9 mouse cellular contexts compared by ENCODE assay signal in genomic region chr8:93917859-93918421, GRCm38 (mm10).
DNase-seq lines count a peak whose midpoint lies in the region; ATAC-seq and TF ChIP-seq lines count a peak whose summit lies in the region.
"Had no signal": no experiment of that assay in that cellular context is flagged by ENCODE, and none has a peak within 500 bp of the region (broad histone marks: within the 10 kb centered on the region; RNA-seq: fewer than 3 reads in every experiment).

No protein-coding gene starts in this region.

- no peak overlapping the region for H3K9ac ChIP-seq in heart, postnatal 0 days (replicated peaks; ENCODE audit: low read depth, low read length)

- peaks cover 42% of the 10 kb centered on the region for H3K4me1 ChIP-seq in embryonic facial prominence, embryonic 10.5 days
- peaks cover 15% of the 10 kb centered on the region for H3K4me1 ChIP-seq in heart, postnatal 0 days (ENCODE audit: control insufficient read depth, insufficient read depth)

- DNase-seq in testis, postnatal 10 days (ENCODE audit: low spot score) = peak; percentile 51
- no peak for DNase-seq in testis, postnatal 14 days (ENCODE audit: low spot score)
- peak; percentile 39 for DNase-seq in embryonic facial prominence, embryonic 10.5 days (ENCODE audit: low spot score)
- no peak for DNase-seq in heart, postnatal 0 days (ENCODE audit: low spot score)
- peak; percentile 67 to 88 for DNase-seq in left cerebral cortex, adult 8-10 months (ENCODE audit: low spot score in 2 of 2)
- DNase-seq in neural tube, embryonic 10.5 days (ENCODE audit: extremely low spot score, low spot score) = peak; percentile 32

- ATAC-seq in heart, postnatal 0 days (ENCODE audit: insufficient read depth, low read depth) = peak; percentile 47; the same call in 1 of the 2 replicates
- ATAC-seq in megakaryocyte progenitor cell, adult 5-6 weeks (replicated peaks; ENCODE audit: poor library complexity) = no peak
- no peak for ATAC-seq in monocyte, adult 5-6 weeks (replicated peaks; ENCODE audit: insufficient number of reproducible peaks, low FRiP score, low TSS enrichment, poor library complexity, severe bottlenecking)

- H3K27me3 ChIP-seq in embryonic facial prominence, embryonic 10.5 days (replicated peaks; ENCODE audit: low read depth, poor library complexity, severe bottlenecking) = peaks cover 52% of the 10 kb centered on the region
- H3K27me3 ChIP-seq in heart, postnatal 0 days (ENCODE audit: control insufficient read depth, insufficient read depth, low read length) = no peaks in the 10 kb centered on the region

- H3K9me3 ChIP-seq in embryonic facial prominence, embryonic 10.5 days = no peaks in the 10 kb centered on the region
- no peaks in the 10 kb centered on the region for H3K9me3 ChIP-seq in heart, postnatal 0 days (replicated peaks; ENCODE audit: control insufficient read depth, low read length)

- peak overlapping the region; percentile 76 for H3K27ac ChIP-seq in embryonic facial prominence, embryonic 10.5 days (replicated peaks)
- peak overlapping the region; percentile 30; the same call in 1 of the 2 replicates for H3K27ac ChIP-seq in heart, postnatal 0 days (ENCODE audit: low read depth)
- H3K27ac ChIP-seq: kidney, postnatal 0 days had no signal

- TF ChIP-seq EP300 in heart, postnatal 0 days (IDR thresholded peaks at IDR 0.05; ENCODE audit: low read depth) = no peak

- WGBS in embryonic facial prominence, embryonic 10.5 days = 21% methylated on average over 13 of the region's 13 CpGs
- WGBS in heart, postnatal 0 days = 37% methylated on average over 13 of the region's 13 CpGs

- H3K4me3 ChIP-seq in embryonic facial prominence, embryonic 10.5 days = no peak overlapping the region
- no peak overlapping the region for H3K4me3 ChIP-seq in heart, postnatal 0 days (ENCODE audit: low read depth, low read length)

- 0 out of 2 replicates have a peak, but pooled peaks have one; percentile 14 for TF ChIP-seq CTCF in heart, postnatal 0 days (IDR thresholded peaks at IDR 0.05; ENCODE audit: low read depth)

- no peaks in the 10 kb centered on the region for H3K36me3 ChIP-seq in embryonic facial prominence, embryonic 10.5 days (replicated peaks)
- no peaks in the 10 kb centered on the region for H3K36me3 ChIP-seq in heart, postnatal 0 days (replicated peaks; ENCODE audit: control insufficient read depth, insufficient read depth, low read length)

- H3K4me2 ChIP-seq in heart, postnatal 0 days (ENCODE audit: low read depth, low read length) = no peak overlapping the region

Comparison
In these comparisons a context has a peak if more than half of its experiments do, and no peak if none do; other contexts are left out.
1. DNase-seq: peak in testis, postnatal 10 days (single experiment), embryonic facial prominence, embryonic 10.5 days (single experiment), left cerebral cortex, adult 8-10 months (2 of 2) and neural tube, embryonic 10.5 days (single experiment); none in testis, postnatal 14 days (single experiment) and heart, postnatal 0 days (single experiment).